Mouse (Mus musculus): ENCODE results near the gene Spats1.

DNA sequence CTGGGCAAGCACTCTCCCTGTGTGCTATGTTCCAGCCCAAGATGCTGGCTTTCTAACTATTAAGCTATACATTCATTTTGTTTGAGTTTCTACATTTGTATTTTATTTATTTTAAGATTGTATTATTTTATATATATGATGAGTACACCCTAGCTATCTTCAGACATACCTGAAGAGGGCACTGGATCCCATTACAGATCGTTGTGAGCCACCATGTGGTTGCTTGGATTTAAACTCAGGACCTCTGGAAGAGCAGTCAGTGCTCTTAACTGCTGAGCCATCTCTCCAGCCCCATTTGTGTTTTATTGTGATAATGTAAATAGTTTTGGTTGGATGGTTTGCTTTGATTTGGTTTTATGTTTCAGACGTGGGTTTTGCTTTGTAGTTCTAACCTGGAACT is 24.3 kb upstream of the Spats1 start:
- TF ChIP-seq CTCF (IDR thresholded peaks at IDR 0.05; ENCODE audit: insufficient read depth, low read length): no peak
- no peak for TF ChIP-seq POLR2A (IDR thresholded peaks at IDR 0.05; ENCODE audit: borderline replicate concordance, extremely low read depth, low read depth, low read length)
